Mouse (Mus musculus): ENCODE measurements around the gene Pigc. TPM values are rescaled to one million over a fixed set of nuclear protein-coding genes. Genes with fewer than 3 reads are reported as not detected.

The Pigc gene
- polyA plus RNA-seq, 1 experiment from 2014 or later: 9.3 TPM

- Histone ChIP-seq H3K4me1 (replicated peaks) (peaks cover 5% of the 10 kb centered on the region; the same call in 1 of the 2 replicates), H3K27ac (replicated peaks) (no peak overlapping the region), H3K9me3 (replicated peaks) (no peaks in the 10 kb centered on the region), H3K4me3 (replicated peaks) (no peak overlapping the region), H3K36me3 (replicated peaks) (no peaks in the 10 kb centered on the region), H3K27me3 (no peaks in the 10 kb centered on the region), H3K9ac (no peak overlapping the region), H3K4me2 (no peak overlapping the region)
- no peak for ATAC-seq (ENCODE audit: insufficient read depth)
- 59% methylated on average over 5 of the region's 5 CpGs for WGBS (ENCODE audit: insufficient replicate concordance)
These were observed 17.8 kb upstream of the Pigc start for GRCm38 (mm10) chr1:161951009-161951779.

DNA sequence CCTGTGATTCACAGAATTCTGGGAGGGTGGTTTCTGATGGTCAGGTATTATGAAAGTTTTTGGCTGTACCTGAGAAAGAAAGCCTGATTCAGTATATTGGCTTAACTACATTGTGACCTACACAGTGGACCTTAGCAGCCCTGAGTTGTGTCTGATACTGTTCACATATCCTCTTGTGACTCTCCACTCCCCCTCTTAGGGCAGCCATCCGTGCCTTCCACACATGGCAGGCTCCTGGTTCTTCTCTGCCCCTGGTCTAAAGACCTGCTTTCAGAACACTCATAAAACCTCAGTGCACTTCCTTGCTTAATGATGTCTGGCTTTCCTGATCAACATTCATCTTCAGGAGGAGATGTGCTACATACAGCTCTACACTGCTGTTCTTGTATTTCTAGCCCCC, 16.4 kb upstream of the Pigc start:
- WGBS (ENCODE audit: insufficient replicate concordance): 45% methylated on average over 1 of the region's 1 CpGs
- no peak overlapping the region for H3K27ac ChIP-seq (replicated peaks)
- H3K4me1 ChIP-seq (replicated peaks): peaks cover 5% of the 10 kb centered on the region; the same call in 1 of the 2 replicates
- ATAC-seq (ENCODE audit: insufficient read depth): no peak
- no peaks in the 10 kb centered on the region for H3K36me3 ChIP-seq (replicated peaks)
- H3K4me2 ChIP-seq: no peak overlapping the region
- H3K9me3 ChIP-seq (replicated peaks): no peaks in the 10 kb centered on the region
- no peak overlapping the region for H3K4me3 ChIP-seq (replicated peaks)
- H3K9ac ChIP-seq: no peak overlapping the region
- no peaks in the 10 kb centered on the region for H3K27me3 ChIP-seq

- no peaks in the 10 kb centered on the region for H3K36me3 ChIP-seq (replicated peaks)
- H3K4me2 ChIP-seq: no peak overlapping the region
- no peaks in the 10 kb centered on the region for H3K27me3 ChIP-seq
- no peaks in the 10 kb centered on the region for H3K9me3 ChIP-seq (replicated peaks)
- 41% methylated on average over 5 of the region's 5 CpGs for WGBS (ENCODE audit: insufficient replicate concordance)
- no peak overlapping the region for H3K4me3 ChIP-seq (replicated peaks)
- H3K27ac ChIP-seq (replicated peaks): no peak overlapping the region
- H3K4me1 ChIP-seq (replicated peaks): peaks cover 5% of the 10 kb centered on the region; the same call in 1 of the 2 replicates
- no peak for ATAC-seq (ENCODE audit: insufficient read depth)
- H3K9ac ChIP-seq: no peak overlapping the region
These were observed 13.1 kb upstream of the Pigc start for GRCm38 (mm10) chr1:161955846-161956245.

- Histone ChIP-seq H3K4me1 (replicated peaks) (peaks cover 5% of the 10 kb centered on the region; the same call in 1 of the 2 replicates), H3K27ac (replicated peaks) (no peak overlapping the region), H3K4me3 (replicated peaks) (no peak overlapping the region), H3K36me3 (replicated peaks) (no peaks in the 10 kb centered on the region), H3K9ac (no peak overlapping the region), H3K9me3 (replicated peaks) (no peaks in the 10 kb centered on the region), H3K27me3 (no peaks in the 10 kb centered on the region), H3K4me2 (no peak overlapping the region)
- WGBS (ENCODE audit: insufficient replicate concordance): 74% methylated on average over 19 of the region's 19 CpGs
- no peak for ATAC-seq (ENCODE audit: insufficient read depth)
These were observed 10.7 kb upstream of the Pigc start for GRCm38 (mm10) chr1:161957964-161958950.

DNA sequence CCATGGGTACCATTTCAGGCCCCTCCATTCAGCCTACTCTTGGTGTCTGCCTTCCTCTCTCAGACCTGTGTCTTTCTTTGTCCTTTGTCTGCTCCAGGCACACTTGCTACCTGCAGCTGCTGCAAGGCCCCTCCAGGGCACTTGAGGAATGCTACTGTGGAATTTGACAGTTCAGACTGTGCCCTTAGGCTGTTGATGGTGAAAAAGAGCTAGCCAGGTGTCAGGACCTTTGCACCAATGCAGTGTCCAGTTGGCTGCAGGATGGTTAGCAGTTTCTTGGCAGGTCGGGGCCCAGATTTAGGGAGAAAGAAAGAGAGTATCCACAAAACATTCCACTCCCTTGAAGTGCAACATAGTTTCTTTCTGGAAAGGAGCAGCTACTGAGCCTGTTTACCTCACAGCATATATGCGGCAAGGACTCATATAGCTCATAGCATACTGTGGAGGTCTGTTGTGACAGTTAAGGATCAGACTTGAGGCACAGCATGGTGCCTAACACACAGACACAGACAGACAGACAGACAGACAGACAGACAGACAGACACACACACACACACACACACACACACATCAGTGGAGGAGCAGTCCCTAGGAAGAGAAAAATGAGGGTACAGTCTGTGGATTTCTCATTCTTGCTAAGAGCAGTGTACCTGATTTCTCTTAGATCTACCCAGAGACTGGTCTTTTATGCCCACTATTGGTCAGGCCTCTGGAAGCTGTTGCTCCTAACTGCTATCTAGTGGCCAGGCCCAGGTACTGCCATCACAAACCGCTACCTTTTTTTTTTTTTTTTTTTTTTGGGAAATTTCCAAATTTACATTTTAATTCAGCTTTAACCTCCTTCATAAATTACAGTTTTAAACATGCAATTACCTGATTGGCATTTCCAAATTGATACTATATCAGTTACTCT, 6.3 kb upstream of the Pigc start:
- no peaks in the 10 kb centered on the region for H3K36me3 ChIP-seq (replicated peaks)
- no peak overlapping the region for H3K4me2 ChIP-seq
- 0 out of 2 replicates have a peak, but pooled peaks have one; percentile 43 for ATAC-seq (ENCODE audit: insufficient read depth)
- H3K27ac ChIP-seq (replicated peaks): no peak overlapping the region
- H3K4me1 ChIP-seq (replicated peaks): no peaks in the 10 kb centered on the region
- H3K9me3 ChIP-seq (replicated peaks): no peaks in the 10 kb centered on the region
- 41% methylated on average over 3 of the region's 3 CpGs for WGBS (ENCODE audit: insufficient replicate concordance)
- peaks cover 11% of the 10 kb centered on the region for H3K27me3 ChIP-seq
- no peak overlapping the region for H3K4me3 ChIP-seq (replicated peaks)
- no peak overlapping the region; the same call in 1 of the 2 replicates for H3K9ac ChIP-seq

DNA sequence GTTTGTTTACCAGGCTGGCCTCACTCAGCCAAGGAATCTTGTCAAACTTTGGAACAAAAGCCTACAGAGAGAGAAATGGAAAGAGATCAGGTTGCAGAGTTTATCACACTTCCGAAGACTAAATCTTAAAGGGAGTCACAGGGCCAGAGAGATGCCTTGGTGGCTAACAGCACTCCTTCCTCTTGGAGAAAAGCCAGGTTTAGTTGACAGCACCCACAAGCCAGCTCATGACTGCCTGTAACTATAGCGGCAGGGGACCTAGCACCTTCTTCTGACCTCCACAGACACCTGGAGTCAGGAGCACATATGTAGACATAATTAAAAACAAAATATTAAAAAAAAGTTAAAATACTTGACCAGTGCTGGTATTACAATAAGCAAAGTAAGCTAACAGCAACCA, 1.1 kb upstream of the Pigc start:
- H3K9ac ChIP-seq: no peak overlapping the region
- H3K27ac ChIP-seq (replicated peaks): no peak overlapping the region
- peaks cover 11% of the 10 kb centered on the region for H3K27me3 ChIP-seq
- ATAC-seq (ENCODE audit: insufficient read depth): no peak
- H3K4me2 ChIP-seq: no peak overlapping the region
- H3K36me3 ChIP-seq (replicated peaks): peaks cover 8% of the 10 kb centered on the region
- 71% methylated on average over 2 of the region's 2 CpGs for WGBS (ENCODE audit: insufficient replicate concordance)
- no peaks in the 10 kb centered on the region for H3K9me3 ChIP-seq (replicated peaks)
- no peak overlapping the region for H3K4me3 ChIP-seq (replicated peaks)
- H3K4me1 ChIP-seq (replicated peaks): peaks cover 21% of the 10 kb centered on the region

- no peak overlapping the region for H3K4me3 ChIP-seq (replicated peaks)
- 84% methylated on average over 9 of the region's 9 CpGs for WGBS (ENCODE audit: insufficient replicate concordance)
- no peak overlapping the region for H3K4me2 ChIP-seq
- no peaks in the 10 kb centered on the region for H3K27me3 ChIP-seq
- no peak overlapping the region for H3K9ac ChIP-seq
- H3K27ac ChIP-seq (replicated peaks): no peak overlapping the region
- no peak for ATAC-seq (ENCODE audit: insufficient read depth)
- H3K4me1 ChIP-seq (replicated peaks): peaks cover 35% of the 10 kb centered on the region
- peaks cover 8% of the 10 kb centered on the region for H3K36me3 ChIP-seq (replicated peaks)
- no peaks in the 10 kb centered on the region for H3K9me3 ChIP-seq (replicated peaks)
These were observed 1.9 kb downstream of the Pigc start for GRCm38 (mm10) chr1:161970874-161971273.

DNA sequence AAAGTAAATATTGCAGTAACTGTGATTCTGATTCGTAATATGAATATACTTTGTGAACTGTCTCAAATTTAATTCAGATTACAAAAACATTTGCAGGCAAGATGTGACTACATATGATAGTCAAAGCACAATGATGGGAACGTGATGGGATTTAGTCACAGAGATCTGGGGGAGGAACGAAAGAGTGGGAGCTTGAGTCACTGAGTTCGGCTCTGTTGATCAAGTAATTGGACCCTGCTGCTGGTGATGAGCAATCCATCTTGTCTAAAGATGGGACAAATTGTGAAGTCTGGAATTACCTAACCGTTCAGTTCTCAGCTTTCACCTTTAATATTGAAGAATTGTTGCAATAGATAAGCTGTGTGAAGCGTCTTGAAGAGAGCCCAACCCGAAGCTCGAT, 3.2 kb downstream of the Pigc start:
- 77% methylated on average over 8 of the region's 8 CpGs for WGBS (ENCODE audit: insufficient replicate concordance)
- Histone ChIP-seq H3K9me3 (replicated peaks) (no peaks in the 10 kb centered on the region), H3K27ac (replicated peaks) (no peak overlapping the region), H3K9ac (no peak overlapping the region), H3K27me3 (no peaks in the 10 kb centered on the region), H3K4me2 (no peak overlapping the region), H3K4me3 (replicated peaks) (no peak overlapping the region), H3K4me1 (replicated peaks) (peaks cover 39% of the 10 kb centered on the region), H3K36me3 (replicated peaks) (peaks cover 8% of the 10 kb centered on the region)
- no peak for ATAC-seq (ENCODE audit: insufficient read depth)

GRCm38 (mm10) chr1:161976255-161977182, 7.5 kb downstream of the Pigc start:
- peaks cover 18% of the 10 kb centered on the region for H3K4me1 ChIP-seq (replicated peaks)
- no peak overlapping the region for H3K4me3 ChIP-seq (replicated peaks)
- no peaks in the 10 kb centered on the region for H3K36me3 ChIP-seq (replicated peaks)
- H3K9me3 ChIP-seq (replicated peaks): no peaks in the 10 kb centered on the region
- 40% methylated on average over 16 of the region's 16 CpGs for WGBS (ENCODE audit: insufficient replicate concordance)
- no peak overlapping the region for H3K4me2 ChIP-seq
- ATAC-seq (ENCODE audit: insufficient read depth): peak; percentile 48
- no peaks in the 10 kb centered on the region for H3K27me3 ChIP-seq
- H3K27ac ChIP-seq (replicated peaks): no peak overlapping the region
- no peak overlapping the region for H3K9ac ChIP-seq

DNA sequence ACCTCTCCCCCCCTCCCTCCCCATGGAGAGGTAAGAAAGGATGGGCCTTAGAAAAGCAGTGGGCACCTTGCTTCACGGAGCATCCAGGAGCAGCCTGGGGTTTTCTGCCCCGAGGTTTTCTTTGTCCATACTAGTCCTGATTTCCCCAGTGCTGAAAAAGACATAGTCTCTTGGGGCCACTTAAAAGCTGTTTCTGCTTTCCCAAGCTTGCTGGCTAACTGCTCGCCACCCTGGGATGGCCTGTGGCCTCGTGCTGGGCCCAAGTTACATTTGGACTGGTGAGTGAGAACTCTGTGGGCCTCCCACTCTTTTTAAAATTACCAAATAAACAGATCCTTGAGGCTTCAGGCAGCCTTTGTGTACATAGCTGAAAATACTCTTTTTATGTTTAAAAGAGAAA, 8.3 kb downstream of the Pigc start:
- Histone ChIP-seq H3K27ac (replicated peaks) (no peak overlapping the region), H3K36me3 (replicated peaks) (no peaks in the 10 kb centered on the region), H3K9me3 (replicated peaks) (no peaks in the 10 kb centered on the region), H3K9ac (no peak overlapping the region), H3K27me3 (no peaks in the 10 kb centered on the region), H3K4me2 (no peak overlapping the region), H3K4me3 (replicated peaks) (no peak overlapping the region), H3K4me1 (replicated peaks) (peaks cover 18% of the 10 kb centered on the region)
- no peak for ATAC-seq (ENCODE audit: insufficient read depth)
- 74% methylated on average over 4 of the region's 4 CpGs for WGBS (ENCODE audit: insufficient replicate concordance)
